25 mouse cellular contexts compared by ENCODE assay signal in genomic region chr6:75805223-75805622, GRCm38 (mm10).
DNase-seq lines count a peak whose midpoint lies in the region; ATAC-seq and TF ChIP-seq lines count a peak whose summit lies in the region.
"Had no signal": no experiment of that assay in that cellular context is flagged by ENCODE, and none has a peak within 500 bp of the region (broad histone marks: within the 10 kb centered on the region; RNA-seq: fewer than 3 reads in every experiment).

No protein-coding gene starts in this region.

- H3K36me3 ChIP-seq in forebrain, embryonic 14.5 days (ENCODE audit: control insufficient read depth, insufficient read depth, low read length), result no peaks in the 10 kb centered on the region
- H3K36me3 ChIP-seq in forebrain, embryonic 15.5 days, result no peaks in the 10 kb centered on the region
- H3K36me3 ChIP-seq: embryonic facial prominence, embryonic 13.5 days; hindbrain, embryonic 10.5 days; hindbrain, embryonic 15.5 days; kidney, embryonic 15.5 days; limb, embryonic 13.5 days; lung, embryonic 15.5 days; midbrain, embryonic 13.5 days; neural tube, embryonic 13.5 days had no signal

- WGBS in forebrain, embryonic 14.5 days, result 75% methylated on average over 4 of the region's 4 CpGs
- 73% methylated on average over 4 of the region's 4 CpGs for WGBS in forebrain, embryonic 15.5 days

- H3K4me2 ChIP-seq in forebrain, embryonic 14.5 days (ENCODE audit: low read length), result no peak overlapping the region
- no peak overlapping the region for H3K4me2 ChIP-seq in forebrain, embryonic 15.5 days (replicated peaks)
- H3K4me2 ChIP-seq: embryonic facial prominence, embryonic 13.5 days; hindbrain, embryonic 15.5 days; kidney, embryonic 15.5 days; limb, embryonic 13.5 days; liver, embryonic 11.5 days; lung, embryonic 15.5 days; midbrain, embryonic 13.5 days; neural tube, embryonic 13.5 days had no signal

- H3K4me3 ChIP-seq in forebrain, embryonic 14.5 days (ENCODE audit: low read depth, low read length), result no peak overlapping the region
- no peak overlapping the region for H3K4me3 ChIP-seq in forebrain, embryonic 15.5 days
- H3K4me3 ChIP-seq: embryonic facial prominence, embryonic 13.5 days; hindbrain, embryonic 10.5 days; hindbrain, embryonic 15.5 days; kidney, embryonic 15.5 days; layer of hippocampus, adult 2 months; limb, embryonic 13.5 days; lung, embryonic 15.5 days; megakaryocyte, embryonic 14.5 days; midbrain, embryonic 13.5 days; neural tube, embryonic 13.5 days had no signal

- H3K27me3 ChIP-seq in forebrain, embryonic 14.5 days (replicated peaks; ENCODE audit: control insufficient read depth, insufficient read depth, low read length), result no peaks in the 10 kb centered on the region
- H3K27me3 ChIP-seq in forebrain, embryonic 15.5 days, result no peaks in the 10 kb centered on the region
- H3K27me3 ChIP-seq: embryonic facial prominence, embryonic 13.5 days; hindbrain, embryonic 15.5 days; kidney, embryonic 15.5 days; limb, embryonic 13.5 days; lung, embryonic 15.5 days; megakaryocyte, embryonic 14.5 days; midbrain, embryonic 13.5 days; neural tube, embryonic 13.5 days had no signal

- peak; percentile 5 to 13 for DNase-seq in cerebellum, postnatal 10 days
- no peak for DNase-seq in cerebellum, postnatal 36 days
- peak; percentile 36 for DNase-seq in forebrain, embryonic 14.5 days (ENCODE audit: low spot score)
- DNase-seq in Muller cell, postnatal 12 days (ENCODE audit: inconsistent ontology term), result peak; percentile 37
- peak; percentile 51 for DNase-seq in brain, embryonic 14.5 days (ENCODE audit: low read depth)
- DNase-seq in frontal cortex, postnatal 10 days (ENCODE audit: low spot score in 2 of 2), result no peak
- DNase-seq: B cell, adult 2 months; cerebellum, adult 11-12 months; heart, postnatal 14 days; kidney, adult 18-20 months; kidney, postnatal 36 days had no signal

- ATAC-seq in forebrain, embryonic 14.5 days, result no peak
- ATAC-seq in forebrain, embryonic 15.5 days (replicated peaks), result no peak
- ATAC-seq in megakaryocyte, adult 5-6 weeks (ENCODE audit: poor library complexity, severe bottlenecking), result no peak
- ATAC-seq: inflammation-experienced regulatory T-cells, adult 6 months; midbrain, embryonic 13.5 days had no signal

- no peak for TF ChIP-seq CTCF in brain, embryonic 14.5 days (IDR thresholded peaks at IDR 0.05; ENCODE audit: borderline replicate concordance, extremely low read depth, insufficient read depth, insufficient read length)

- no peaks in the 10 kb centered on the region for H3K9me3 ChIP-seq in forebrain, embryonic 14.5 days (replicated peaks; ENCODE audit: control insufficient read depth, low read length)
- no peaks in the 10 kb centered on the region for H3K9me3 ChIP-seq in forebrain, embryonic 15.5 days
- H3K9me3 ChIP-seq: embryonic facial prominence, embryonic 13.5 days; hindbrain, embryonic 10.5 days; hindbrain, embryonic 15.5 days; kidney, embryonic 15.5 days; limb, embryonic 13.5 days; lung, embryonic 15.5 days; megakaryocyte, embryonic 14.5 days; midbrain, embryonic 13.5 days; neural tube, embryonic 13.5 days had no signal

- TF ChIP-seq POLR2A in brain, embryonic 14.5 days (IDR thresholded peaks at IDR 0.05; ENCODE audit: borderline replicate concordance, extremely low read depth, insufficient read depth, insufficient read length, poor library complexity, severe bottlenecking), result no peak

- no peak overlapping the region for H3K9ac ChIP-seq in forebrain, embryonic 14.5 days (ENCODE audit: low read length)
- H3K9ac ChIP-seq in forebrain, embryonic 15.5 days (replicated peaks), result no peak overlapping the region
- H3K9ac ChIP-seq: embryonic facial prominence, embryonic 13.5 days; hindbrain, embryonic 15.5 days; kidney, embryonic 15.5 days; limb, embryonic 13.5 days; lung, embryonic 15.5 days; midbrain, embryonic 13.5 days; neural tube, embryonic 13.5 days had no signal

- H3K27ac ChIP-seq in forebrain, embryonic 14.5 days (ENCODE audit: low read depth, low read length), result no peak overlapping the region
- no peak overlapping the region for H3K27ac ChIP-seq in forebrain, embryonic 15.5 days (replicated peaks)
- H3K27ac ChIP-seq: embryonic facial prominence, embryonic 13.5 days; hindbrain, embryonic 10.5 days; hindbrain, embryonic 15.5 days; kidney, embryonic 15.5 days; layer of hippocampus, adult 2 months; limb, embryonic 13.5 days; lung, embryonic 15.5 days; midbrain, embryonic 13.5 days; neural tube, embryonic 13.5 days had no signal

- H3K4me1 ChIP-seq in forebrain, embryonic 14.5 days (ENCODE audit: control insufficient read depth, insufficient read depth, low read length), result no peaks in the 10 kb centered on the region
- no peaks in the 10 kb centered on the region for H3K4me1 ChIP-seq in forebrain, embryonic 15.5 days
- H3K4me1 ChIP-seq: hindbrain, embryonic 10.5 days; hindbrain, embryonic 15.5 days; kidney, embryonic 15.5 days; lung, embryonic 15.5 days; megakaryocyte, embryonic 14.5 days; midbrain, embryonic 13.5 days; neural tube, embryonic 13.5 days had no signal

Comparison
In these comparisons a context has a peak if more than half of its experiments do, and no peak if none do; other contexts are left out.
1. DNase-seq: peak in cerebellum, postnatal 10 days (2 of 2), forebrain, embryonic 14.5 days (single experiment), Muller cell, postnatal 12 days (single experiment) and brain, embryonic 14.5 days (single experiment); none in cerebellum, postnatal 36 days (0 of 2) and frontal cortex, postnatal 10 days (0 of 2).